Mouse (Mus musculus) heart, embryonic 11.5 days (tissue): ENCODE results near the gene Zfp280d. TPM values are rescaled to one million over a fixed set of nuclear protein-coding genes. Genes with fewer than 3 reads are reported as not detected.

Experiments
- ATAC-seq: fragments of 200-750 bp; cut with Nextera tagmentation; replicated peaks from 2 replicates; pipeline ENCODE4 v1.8.0; 2017; ENCODE audit warnings: moderate library complexity; ENCODE audit not compliant: insufficient number of reproducible peaks, low FRiP score, low TSS enrichment
- H3K27ac ChIP-seq: fragments of 300-500 bp; sonication (generic); 2 replicates; pipeline ENCODE4 v1.5.1; 2014; ENCODE audit warnings: mild to moderate bottlenecking, low read depth, low read length
- H3K27me3 ChIP-seq: fragments of 300-500 bp; sonication (generic); 2 replicates; pipeline ENCODE4 v1.6.1; 2014; ENCODE audit warnings: mild to moderate bottlenecking, low read length, mixed read lengths; ENCODE audit not compliant: control insufficient read depth, insufficient read depth
- H3K36me3 ChIP-seq: fragments of 300-500 bp; sonication (generic); 2 replicates; pipeline ENCODE4 v1.6.1; 2014; ENCODE audit warnings: mild to moderate bottlenecking, low read length, moderate library complexity, mixed read lengths; ENCODE audit not compliant: control insufficient read depth, insufficient read depth
- H3K4me1 ChIP-seq: fragments of 300-500 bp; sonication (generic); 2 replicates; pipeline ENCODE4 v1.6.1; 2014; ENCODE audit warnings: low read length; ENCODE audit not compliant: control insufficient read depth, insufficient read depth
- H3K4me2 ChIP-seq: fragments of 300-500 bp; sonication (generic); 2 replicates; pipeline ENCODE4 v1.6.1; 2014; ENCODE audit warnings: mild to moderate bottlenecking, moderate library complexity
- H3K4me3 ChIP-seq: fragments of 300-500 bp; sonication (generic); 2 replicates; pipeline ENCODE4 v1.5.1; 2014; ENCODE audit warnings: low read depth, low read length
- H3K9ac ChIP-seq: fragments of 300-500 bp; sonication (generic); 2 replicates; pipeline ENCODE4 v1.6.1; 2014; ENCODE audit warnings: mild to moderate bottlenecking, low read depth, low read length, moderate library complexity
- H3K9me3 ChIP-seq: fragments of 300-500 bp; sonication (generic); replicated peaks from 2 replicates; pipeline ENCODE4 v1.6.1; 2016; ENCODE audit warnings: low read length; ENCODE audit not compliant: control insufficient read depth
- WGBS: fragments of 180-500 bp; shearing (Covaris S2); extraction: QIAGEN DNeasy Blood & Tissue Kit; methylation state at CpG from one replicate; pipeline ENCODE4 v1.1.7; 2014; ENCODE audit not compliant: insufficient replicate concordance; 5-methylcytosine and 5-hydroxymethylcytosine counted together
- polyA plus RNA-seq: library from polyadenylated mRNA; unstranded; fragments of >200 nt; fragmentation: Nextera tagmentation; extraction: Ambion mirVana; gene quantifications from 2 replicates; pipeline ENCODE4 v1.2.1, GENCODE M21; 2014

Zfp280d gene
- polyA plus RNA-seq, 1 experiment from 2014 or later: 31.1 TPM

DNA sequence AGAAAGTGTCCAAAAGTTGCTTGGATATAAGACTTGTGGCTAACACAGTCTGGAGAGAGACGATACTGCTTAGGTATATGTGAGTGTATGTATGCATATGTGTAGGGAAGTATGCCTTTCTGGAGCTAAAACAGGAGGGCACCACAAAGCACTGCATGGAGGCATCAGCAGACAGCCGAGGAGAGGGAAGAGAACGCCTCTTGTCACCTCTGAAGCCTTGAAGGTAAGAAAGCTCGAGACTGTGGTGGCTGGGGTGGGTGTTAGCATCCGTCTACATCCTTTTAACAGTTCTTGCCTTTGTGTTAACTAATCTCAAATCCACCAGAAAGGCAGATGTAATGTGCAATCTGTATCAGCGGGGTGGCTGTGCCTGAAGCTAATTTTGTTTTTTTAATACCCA is 128.8 kb downstream of the Zfp280d start:
- Histone ChIP-seq H3K36me3 (no peaks in the 10 kb centered on the region), H3K27me3 (no peaks in the 10 kb centered on the region), H3K9me3 (no peaks in the 10 kb centered on the region), H3K27ac (no peak overlapping the region), H3K4me2 (no peak overlapping the region), H3K4me3 (no peak overlapping the region), H3K4me1 (no peaks in the 10 kb centered on the region), H3K9ac (no peak overlapping the region)
- ATAC-seq: no peak
- WGBS: 66% methylated on average over 6 of the region's 6 CpGs

DNA sequence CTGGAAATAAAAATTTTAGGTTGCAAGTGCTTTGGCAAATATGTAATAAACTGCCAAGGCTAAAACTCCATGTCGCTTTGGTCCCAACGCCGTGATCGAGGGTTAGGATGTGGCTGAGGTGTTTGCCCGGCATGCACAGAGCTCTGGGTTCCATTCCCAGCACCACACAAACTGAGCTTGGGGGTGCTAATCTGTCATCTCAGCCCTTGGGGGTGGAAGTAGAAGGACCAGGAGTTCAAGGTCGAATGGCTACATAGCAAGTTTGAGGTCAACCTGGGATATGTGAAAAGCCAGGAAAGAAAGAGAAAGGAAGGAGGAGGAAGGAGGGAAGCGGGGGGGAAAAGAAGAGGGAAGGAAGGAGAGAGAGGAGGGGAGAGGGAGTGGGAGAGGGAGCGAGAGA is 129.8 kb downstream of the Zfp280d start:
- ATAC-seq: no peak
- no peak overlapping the region for H3K27ac ChIP-seq
- no peaks in the 10 kb centered on the region for H3K9me3 ChIP-seq
- no peaks in the 10 kb centered on the region for H3K36me3 ChIP-seq
- H3K4me1 ChIP-seq: peaks cover under 1% of the 10 kb centered on the region
- H3K4me2 ChIP-seq: no peak overlapping the region
- H3K27me3 ChIP-seq: no peaks in the 10 kb centered on the region
- 84% methylated on average over 8 of the region's 8 CpGs for WGBS
- H3K9ac ChIP-seq: no peak overlapping the region
- no peak overlapping the region for H3K4me3 ChIP-seq

DNA sequence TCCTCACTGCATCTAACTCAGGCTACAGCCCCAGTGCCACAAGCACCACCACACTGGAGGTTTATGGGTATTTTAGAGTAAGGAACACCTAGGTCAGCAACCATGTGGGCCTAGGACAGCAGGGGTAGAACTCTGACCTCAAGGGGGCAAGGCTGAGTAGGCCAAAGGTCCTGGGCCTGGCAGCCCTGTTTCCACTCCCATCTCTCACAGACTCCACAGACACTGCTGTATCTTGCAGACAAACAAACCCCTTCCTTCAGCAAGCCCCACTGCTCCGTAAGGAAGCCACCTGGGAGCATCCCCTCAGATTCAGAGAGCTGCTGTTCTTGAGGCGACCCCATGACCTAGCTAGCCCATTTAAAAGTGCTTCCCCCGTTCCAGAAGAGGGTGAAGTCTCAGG is 130.3 kb downstream of the Zfp280d start:
- Histone ChIP-seq H3K36me3 (no peaks in the 10 kb centered on the region), H3K4me3 (no peak overlapping the region), H3K27me3 (no peaks in the 10 kb centered on the region), H3K27ac (no peak overlapping the region), H3K4me1 (peaks cover 5% of the 10 kb centered on the region), H3K9me3 (no peaks in the 10 kb centered on the region), H3K9ac (no peak overlapping the region), H3K4me2 (no peak overlapping the region)
- ATAC-seq: no peak
- 78% methylated on average over 3 of the region's 3 CpGs for WGBS

DNA sequence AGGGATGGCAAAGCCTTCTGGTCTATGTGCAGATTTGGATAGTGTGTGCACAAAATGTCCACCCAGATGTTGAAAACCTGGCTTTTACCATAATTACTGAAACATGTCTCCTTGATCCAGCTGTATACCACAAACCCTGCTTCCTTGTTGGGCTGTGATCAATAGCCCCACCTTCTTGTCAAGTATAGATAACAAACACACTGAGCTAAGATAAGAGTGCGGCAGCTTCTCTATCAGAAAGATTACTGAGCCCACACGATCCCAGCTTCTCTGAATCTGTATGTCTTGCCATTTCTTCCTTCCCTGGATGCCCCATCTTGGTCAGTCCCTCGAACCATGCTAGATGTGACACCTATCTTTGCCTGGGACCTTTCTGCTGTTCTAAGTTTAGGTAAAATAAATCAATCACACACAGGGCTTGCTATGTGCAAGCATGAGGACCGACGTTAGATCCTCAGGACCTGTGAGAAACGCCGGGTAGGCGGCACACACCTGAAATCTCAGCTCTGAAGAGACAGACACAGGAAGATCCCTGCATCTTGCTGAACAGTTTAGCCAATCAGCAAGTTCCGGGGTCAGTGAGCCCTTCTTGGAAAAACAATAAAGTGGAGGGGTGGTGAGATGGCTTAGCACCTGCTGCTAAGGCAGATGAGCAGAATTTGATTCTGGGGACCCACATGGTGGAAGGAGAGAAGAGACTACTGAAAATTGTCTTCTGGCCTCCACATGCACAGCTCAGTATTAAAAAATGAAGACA is 131.4 kb downstream of the Zfp280d start:
- 67% methylated on average over 9 of the region's 9 CpGs for WGBS
- H3K9ac ChIP-seq: no peak overlapping the region
- no peak overlapping the region for H3K27ac ChIP-seq
- H3K27me3 ChIP-seq: no peaks in the 10 kb centered on the region
- no peaks in the 10 kb centered on the region for H3K9me3 ChIP-seq
- H3K36me3 ChIP-seq: no peaks in the 10 kb centered on the region
- ATAC-seq: no peak
- H3K4me1 ChIP-seq: peaks cover 5% of the 10 kb centered on the region
- no peak overlapping the region for H3K4me2 ChIP-seq
- H3K4me3 ChIP-seq: no peak overlapping the region

DNA sequence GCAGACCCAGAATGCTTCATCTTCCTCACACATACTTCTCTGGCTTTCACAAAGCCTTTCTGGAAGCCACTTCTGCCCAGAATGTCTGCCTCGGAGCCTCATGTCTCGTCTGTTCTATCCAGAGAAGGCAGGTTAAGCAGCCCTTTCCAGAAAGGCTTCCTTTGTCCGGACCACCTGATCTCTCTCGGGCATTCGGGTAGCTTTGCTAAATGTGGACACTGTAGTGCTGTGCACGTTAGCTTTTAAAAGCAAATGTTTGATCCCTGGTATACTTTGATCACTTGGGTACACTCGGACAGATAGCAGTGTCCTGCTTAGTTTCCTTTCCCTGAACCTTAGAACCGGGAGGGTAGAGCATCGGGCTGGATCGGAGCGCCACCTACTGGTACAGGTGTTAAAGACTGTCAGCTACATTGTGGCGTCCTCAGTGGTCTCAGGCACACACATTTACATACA is 133.5 kb downstream of the Zfp280d start:
- Histone ChIP-seq H3K9ac (peak overlapping the region; percentile 50; the same call in 1 of the 2 replicates), H3K4me2 (peak overlapping the region; percentile 48), H3K4me3 (peak overlapping the region; percentile 23), H3K27me3 (no peaks in the 10 kb centered on the region), H3K36me3 (no peaks in the 10 kb centered on the region), H3K27ac (no peak overlapping the region), H3K4me1 (peaks cover 5% of the 10 kb centered on the region), H3K9me3 (no peaks in the 10 kb centered on the region)
- WGBS: 13% methylated on average over 12 of the region's 12 CpGs
- no peak for ATAC-seq

DNA sequence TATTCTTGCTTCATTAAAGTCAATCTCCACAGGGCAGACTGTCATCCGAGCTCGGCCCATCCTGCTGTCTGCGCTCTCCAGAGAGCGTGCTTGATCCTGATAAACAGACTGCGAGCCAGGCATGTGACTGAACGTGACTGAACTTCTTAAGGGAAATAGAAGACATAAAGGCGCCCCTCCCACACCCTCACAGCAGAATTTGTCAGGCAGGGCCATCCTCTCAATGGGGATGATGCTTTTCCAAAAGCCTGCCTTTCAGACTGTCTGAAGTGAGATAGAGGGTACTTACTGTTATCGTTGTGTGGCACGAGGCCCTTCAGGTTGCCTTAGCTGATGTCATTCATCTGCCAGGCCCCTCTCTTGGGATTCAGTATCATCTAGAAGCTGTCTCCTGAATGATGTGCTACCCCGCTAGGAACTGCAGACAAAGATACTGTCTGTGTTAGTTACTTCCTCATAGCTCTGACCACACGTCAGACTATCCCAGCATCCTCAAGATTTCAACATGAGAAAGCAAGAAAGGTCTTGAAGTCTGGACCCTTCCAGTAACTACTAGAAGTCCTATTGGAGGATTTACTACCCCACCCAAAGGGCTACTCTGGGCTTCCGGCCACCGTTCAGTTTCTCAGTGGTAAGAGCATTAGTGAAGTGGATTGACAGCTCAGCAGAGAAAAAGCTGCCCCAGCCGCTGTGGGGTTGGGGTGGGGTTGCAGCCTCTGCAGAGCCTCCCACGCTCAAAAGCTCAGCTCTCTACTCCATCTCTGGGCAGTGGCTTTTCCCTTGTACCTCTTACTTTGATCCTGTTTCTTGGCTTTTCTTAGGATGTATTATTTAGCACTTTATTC is 134.9 kb downstream of the Zfp280d start:
- H3K27ac ChIP-seq: no peak overlapping the region
- peak overlapping the region; percentile 46 for H3K4me2 ChIP-seq
- H3K27me3 ChIP-seq: no peaks in the 10 kb centered on the region
- no peak overlapping the region; the same call in 1 of the 2 replicates for H3K4me3 ChIP-seq
- peak overlapping the region; percentile 25; the same call in 1 of the 2 replicates for H3K9ac ChIP-seq
- peaks cover 5% of the 10 kb centered on the region for H3K4me1 ChIP-seq
- no peaks in the 10 kb centered on the region for H3K36me3 ChIP-seq
- no peaks in the 10 kb centered on the region for H3K9me3 ChIP-seq
- 17% methylated on average over 15 of the region's 15 CpGs for WGBS
- ATAC-seq: no peak

DNA sequence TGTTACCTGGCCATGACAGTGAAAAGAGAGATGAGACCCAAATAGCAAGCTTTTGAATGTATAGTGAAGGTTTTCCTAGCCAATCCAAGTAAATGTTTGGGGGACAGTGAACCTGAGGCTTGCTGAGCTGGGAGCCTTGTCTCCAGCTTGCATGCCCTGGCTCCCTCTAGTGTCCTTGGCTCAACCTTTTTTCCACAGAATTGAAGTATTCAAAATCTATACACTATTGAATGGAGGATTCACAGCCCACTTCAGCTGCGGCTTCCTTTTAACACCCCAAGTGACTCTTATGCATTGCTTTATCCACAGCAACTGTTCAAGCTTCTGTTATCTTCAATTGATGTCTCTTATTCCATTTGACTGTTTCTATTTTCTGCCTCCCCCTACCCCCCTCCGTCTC is 137.1 kb downstream of the Zfp280d start:
- ATAC-seq: no peak
- 85% methylated on average over 2 of the region's 2 CpGs for WGBS
- H3K27me3 ChIP-seq: no peaks in the 10 kb centered on the region
- no peaks in the 10 kb centered on the region for H3K9me3 ChIP-seq
- no peak overlapping the region for H3K4me2 ChIP-seq
- peaks cover 5% of the 10 kb centered on the region for H3K4me1 ChIP-seq
- no peak overlapping the region for H3K9ac ChIP-seq
- H3K4me3 ChIP-seq: no peak overlapping the region
- no peaks in the 10 kb centered on the region for H3K36me3 ChIP-seq
- H3K27ac ChIP-seq: no peak overlapping the region
